Mouse (Mus musculus): ENCODE measurements around the gene A2ml1. TPM values are rescaled to one million over a fixed set of nuclear protein-coding genes. Genes with fewer than 3 reads are reported as not detected.

Gene A2ml1
- polyA plus RNA-seq, 1 experiment from 2014 or later = 20.5 TPM

GRCm38 (mm10) chr6:128598256-128599047, 17.0 kb upstream of the A2ml1 start:
- Histone ChIP-seq H3K4me2 (no peak overlapping the region), H3K9ac (no peak overlapping the region), H3K4me3 (replicated peaks) (no peak overlapping the region), H3K27ac (replicated peaks) (no peak overlapping the region), H3K9me3 (replicated peaks) (no peaks in the 10 kb centered on the region), H3K36me3 (replicated peaks) (no peaks in the 10 kb centered on the region), H3K27me3 (no peaks in the 10 kb centered on the region), H3K4me1 (replicated peaks) (no peaks in the 10 kb centered on the region)
- 53% methylated on average over 2 of the region's 2 CpGs for WGBS (ENCODE audit: insufficient replicate concordance)
- no peak for ATAC-seq (ENCODE audit: insufficient read depth)

GRCm38 (mm10) chr6:128597121-128597522, 15.7 kb upstream of the A2ml1 start:
- no peak overlapping the region for H3K9ac ChIP-seq

GRCm38 (mm10) chr6:128594651-128595050, 13.2 kb upstream of the A2ml1 start:
- Histone ChIP-seq H3K9ac (no peak overlapping the region), H3K4me2 (no peak overlapping the region), H3K27ac (replicated peaks) (no peak overlapping the region), H3K36me3 (replicated peaks) (no peaks in the 10 kb centered on the region), H3K4me3 (replicated peaks) (no peak overlapping the region), H3K27me3 (no peaks in the 10 kb centered on the region), H3K9me3 (replicated peaks) (no peaks in the 10 kb centered on the region), H3K4me1 (replicated peaks) (no peaks in the 10 kb centered on the region)
- no peak for ATAC-seq (ENCODE audit: insufficient read depth)
- 71% methylated on average over 9 of the region's 9 CpGs for WGBS (ENCODE audit: insufficient replicate concordance)

More at GRCm38 (mm10) chr6:128597121-128597522, 15.7 kb upstream of the A2ml1 start:
- no peaks in the 10 kb centered on the region for H3K36me3 ChIP-seq (replicated peaks)
- no peaks in the 10 kb centered on the region for H3K9me3 ChIP-seq (replicated peaks)
- peak; percentile 78 for ATAC-seq (ENCODE audit: insufficient read depth)
- 0 out of 2 replicates have a peak overlapping the region, but pooled peaks have one; percentile 9 for H3K27ac ChIP-seq (replicated peaks)
- H3K4me3 ChIP-seq (replicated peaks) = no peak overlapping the region
- no peaks in the 10 kb centered on the region for H3K27me3 ChIP-seq
- WGBS (ENCODE audit: insufficient replicate concordance) = 40% methylated on average over 9 of the region's 9 CpGs
- peak overlapping the region; percentile 3; the same call in 1 of the 2 replicates for H3K4me2 ChIP-seq
- no peaks in the 10 kb centered on the region for H3K4me1 ChIP-seq (replicated peaks)

GRCm38 (mm10) chr6:128589426-128589825, 8.0 kb upstream of the A2ml1 start:
- Histone ChIP-seq H3K4me1 (replicated peaks) (no peaks in the 10 kb centered on the region), H3K4me2 (no peak overlapping the region), H3K9me3 (replicated peaks) (no peaks in the 10 kb centered on the region), H3K4me3 (replicated peaks) (no peak overlapping the region), H3K9ac (no peak overlapping the region), H3K36me3 (replicated peaks) (no peaks in the 10 kb centered on the region), H3K27ac (replicated peaks) (no peak overlapping the region), H3K27me3 (no peaks in the 10 kb centered on the region)
- no peak for ATAC-seq (ENCODE audit: insufficient read depth)
- WGBS (ENCODE audit: insufficient replicate concordance) = 47% methylated on average over 4 of the region's 4 CpGs

GRCm38 (mm10) chr6:128587619-128588018, 6.2 kb upstream of the A2ml1 start:
- ATAC-seq (ENCODE audit: insufficient read depth) = peak; percentile 56
- Histone ChIP-seq H3K9me3 (replicated peaks) (no peaks in the 10 kb centered on the region), H3K4me3 (replicated peaks) (no peak overlapping the region), H3K36me3 (replicated peaks) (no peaks in the 10 kb centered on the region), H3K27me3 (no peaks in the 10 kb centered on the region), H3K4me2 (no peak overlapping the region), H3K9ac (no peak overlapping the region), H3K4me1 (replicated peaks) (peaks cover 3% of the 10 kb centered on the region; the same call in 1 of the 2 replicates), H3K27ac (replicated peaks) (no peak overlapping the region)
- 36% methylated on average over 6 of the region's 6 CpGs for WGBS (ENCODE audit: insufficient replicate concordance)

GRCm38 (mm10) chr6:128585642-128586245, 4.3 kb upstream of the A2ml1 start:
- Histone ChIP-seq H3K27ac (replicated peaks) (no peak overlapping the region), H3K4me3 (replicated peaks) (no peak overlapping the region), H3K27me3 (no peaks in the 10 kb centered on the region), H3K4me2 (no peak overlapping the region), H3K4me1 (replicated peaks) (peaks cover 3% of the 10 kb centered on the region; the same call in 1 of the 2 replicates), H3K9me3 (replicated peaks) (no peaks in the 10 kb centered on the region), H3K9ac (no peak overlapping the region), H3K36me3 (replicated peaks) (no peaks in the 10 kb centered on the region)
- WGBS (ENCODE audit: insufficient replicate concordance) = 56% methylated on average over 11 of the region's 11 CpGs
- ATAC-seq (ENCODE audit: insufficient read depth) = no peak

GRCm38 (mm10) chr6:128584070-128584660, 2.8 kb upstream of the A2ml1 start:
- Histone ChIP-seq H3K4me1 (replicated peaks) (peaks cover 3% of the 10 kb centered on the region; the same call in 1 of the 2 replicates), H3K27ac (replicated peaks) (no peak overlapping the region), H3K4me3 (replicated peaks) (no peak overlapping the region), H3K36me3 (replicated peaks) (no peaks in the 10 kb centered on the region), H3K27me3 (no peaks in the 10 kb centered on the region), H3K4me2 (no peak overlapping the region), H3K9me3 (replicated peaks) (no peaks in the 10 kb centered on the region), H3K9ac (no peak overlapping the region)
- no peak for ATAC-seq (ENCODE audit: insufficient read depth)
- WGBS (ENCODE audit: insufficient replicate concordance) = 19% methylated on average over 10 of the region's 10 CpGs

- no peaks in the 10 kb centered on the region for H3K27me3 ChIP-seq
Measured at GRCm38 (mm10) chr6:128577301-128577700, 4.1 kb downstream of the A2ml1 start.

GRCm38 (mm10) chr6:128566589-128566988, 14.8 kb downstream of the A2ml1 start:
- H3K36me3 ChIP-seq (replicated peaks) = no peaks in the 10 kb centered on the region
- no peaks in the 10 kb centered on the region for H3K27me3 ChIP-seq
- ATAC-seq (ENCODE audit: insufficient read depth) = no peak
- no peak overlapping the region for H3K4me3 ChIP-seq (replicated peaks)
- no peaks in the 10 kb centered on the region for H3K4me1 ChIP-seq (replicated peaks)
- no peak overlapping the region for H3K27ac ChIP-seq (replicated peaks)
- H3K4me2 ChIP-seq = no peak overlapping the region
- no peaks in the 10 kb centered on the region for H3K9me3 ChIP-seq (replicated peaks)
- no peak overlapping the region for H3K9ac ChIP-seq
- 70% methylated on average over 11 of the region's 11 CpGs for WGBS (ENCODE audit: insufficient replicate concordance)

More at GRCm38 (mm10) chr6:128577301-128577700, 4.1 kb downstream of the A2ml1 start:
- Histone ChIP-seq H3K4me2 (no peak overlapping the region), H3K4me3 (replicated peaks) (no peak overlapping the region), H3K4me1 (replicated peaks) (no peaks in the 10 kb centered on the region), H3K9ac (no peak overlapping the region), H3K9me3 (replicated peaks) (no peaks in the 10 kb centered on the region), H3K36me3 (replicated peaks) (no peaks in the 10 kb centered on the region), H3K27ac (replicated peaks) (no peak overlapping the region)
- 60% methylated on average over 9 of the region's 9 CpGs for WGBS (ENCODE audit: insufficient replicate concordance)
- no peak for ATAC-seq (ENCODE audit: insufficient read depth)

- Histone ChIP-seq H3K27me3 (no peaks in the 10 kb centered on the region), H3K4me1 (replicated peaks) (no peaks in the 10 kb centered on the region), H3K9me3 (replicated peaks) (no peaks in the 10 kb centered on the region), H3K36me3 (replicated peaks) (no peaks in the 10 kb centered on the region), H3K4me3 (replicated peaks) (no peak overlapping the region), H3K9ac (no peak overlapping the region), H3K27ac (replicated peaks) (no peak overlapping the region), H3K4me2 (no peak overlapping the region)
- 27% methylated on average over 7 of the region's 7 CpGs for WGBS (ENCODE audit: insufficient replicate concordance)
- no peak for ATAC-seq (ENCODE audit: insufficient read depth)
Measured at GRCm38 (mm10) chr6:128554049-128554448, 27.4 kb downstream of the A2ml1 start.

Data from liver, embryonic 15.5 days (tissue).